Mouse (Mus musculus) leukemia stem cell, adult 10-12 weeks (primary cell): Measurements from ENCODE around the gene Upk1a. TPM values are rescaled to one million over a fixed set of nuclear protein-coding genes. Genes with fewer than 3 reads are reported as not detected.

Experiments used
- polyA plus RNA-seq: library from polyadenylated mRNA; stranded (reverse); fragments of >175 nt; gene quantifications from 2 replicates; pipeline ENCODE4 v1.2.3, GENCODE M21; 2012; ENCODE audit warnings: low replicate concordance

Gene Upk1a
- polyA plus RNA-seq, result 1.3 TPM in 1 of 2 replicates, not detected in the other

GRCm38 (mm10) chr7:30612654-30613402 is at the start of gene Upk1a:
Gene Upk1a (minus strand): TSS chr7:30612847.

DNA sequence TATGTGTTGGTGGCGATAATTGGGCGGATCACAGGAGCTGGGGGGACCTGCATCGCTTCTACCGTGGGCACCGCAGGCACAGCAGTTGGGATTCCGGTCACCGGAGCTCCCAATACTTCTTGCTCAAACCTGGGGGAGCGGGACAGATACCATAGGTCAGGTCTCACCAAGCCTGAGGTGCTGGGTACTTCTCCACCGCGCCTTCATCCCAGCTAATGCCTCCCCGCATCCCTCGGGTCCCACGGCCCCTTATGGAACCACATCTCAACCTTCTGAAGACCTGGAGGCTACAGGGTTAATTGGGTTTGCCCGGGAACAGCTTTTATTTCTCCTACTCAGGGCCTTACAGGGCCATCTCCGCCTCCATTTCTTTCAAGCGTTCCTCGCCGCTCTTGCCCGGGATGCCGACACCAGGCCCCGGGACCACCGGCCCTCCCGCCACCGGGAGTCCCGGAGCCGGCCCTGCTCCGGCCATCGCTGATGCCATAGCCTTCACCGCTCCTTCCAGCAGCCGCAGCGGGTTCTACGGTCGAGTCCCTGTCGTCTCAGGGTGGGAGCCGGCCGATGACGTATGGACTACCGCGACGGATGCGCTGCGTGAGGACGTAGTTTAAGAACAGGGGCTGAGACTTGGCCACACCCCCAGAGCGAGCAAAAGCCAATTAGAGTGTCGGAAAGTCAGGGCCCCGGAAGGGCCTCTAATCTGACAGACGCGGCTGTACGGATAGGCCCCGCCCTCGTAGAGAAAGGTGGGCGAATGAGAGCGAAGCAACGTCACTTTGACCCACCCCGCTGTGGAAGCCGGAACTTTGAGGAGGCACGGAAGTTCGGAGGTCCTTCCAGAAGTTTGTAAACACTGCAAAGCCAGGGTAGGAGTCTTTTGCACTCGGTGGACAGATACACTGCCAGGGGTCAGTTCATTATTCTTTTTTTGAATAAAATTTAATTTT is 37.2 kb upstream of the Upk1a start, which contains the start of gene Rbm42:
Gene Rbm42 (minus strand): TSS at position 727 of the 950 bp plus-strand sequence.

DNA sequence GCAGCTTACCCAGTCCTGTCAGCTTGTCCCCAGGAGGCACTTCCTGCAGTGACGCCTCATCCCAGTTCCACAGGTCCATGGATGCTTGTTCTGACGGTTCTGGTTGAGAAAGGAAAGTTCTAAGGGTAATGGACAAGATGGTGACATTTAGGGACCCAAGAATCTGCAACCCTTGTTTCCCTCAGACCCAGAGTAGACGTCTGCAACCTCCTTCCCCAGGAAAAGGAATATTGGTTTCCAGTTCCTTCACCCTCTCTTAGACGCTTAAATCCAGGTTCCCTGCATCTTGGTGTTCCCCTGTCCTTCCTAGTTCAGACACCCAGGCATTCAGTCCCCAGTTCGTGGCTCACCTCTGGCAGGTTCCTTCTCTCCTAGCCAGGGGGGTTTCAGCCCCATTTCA is 23.1 kb upstream of the Upk1a start, which contains the start of gene Etv2:
Gene Etv2 (minus strand): TSS at position 101 of the 400 bp plus-strand sequence.

GRCm38 (mm10) chr7:30625530-30626384 is 13.1 kb upstream of the Upk1a start, which contains the start of gene Cox6b1:
Gene Cox6b1 (minus strand): TSS chr7:30626151.

GRCm38 (mm10) chr7:30598786-30599185 is 13.9 kb downstream of the Upk1a start, which contains the start of gene Zbtb32:
Gene Zbtb32 (minus strand): TSS chr7:30598909.

DNA sequence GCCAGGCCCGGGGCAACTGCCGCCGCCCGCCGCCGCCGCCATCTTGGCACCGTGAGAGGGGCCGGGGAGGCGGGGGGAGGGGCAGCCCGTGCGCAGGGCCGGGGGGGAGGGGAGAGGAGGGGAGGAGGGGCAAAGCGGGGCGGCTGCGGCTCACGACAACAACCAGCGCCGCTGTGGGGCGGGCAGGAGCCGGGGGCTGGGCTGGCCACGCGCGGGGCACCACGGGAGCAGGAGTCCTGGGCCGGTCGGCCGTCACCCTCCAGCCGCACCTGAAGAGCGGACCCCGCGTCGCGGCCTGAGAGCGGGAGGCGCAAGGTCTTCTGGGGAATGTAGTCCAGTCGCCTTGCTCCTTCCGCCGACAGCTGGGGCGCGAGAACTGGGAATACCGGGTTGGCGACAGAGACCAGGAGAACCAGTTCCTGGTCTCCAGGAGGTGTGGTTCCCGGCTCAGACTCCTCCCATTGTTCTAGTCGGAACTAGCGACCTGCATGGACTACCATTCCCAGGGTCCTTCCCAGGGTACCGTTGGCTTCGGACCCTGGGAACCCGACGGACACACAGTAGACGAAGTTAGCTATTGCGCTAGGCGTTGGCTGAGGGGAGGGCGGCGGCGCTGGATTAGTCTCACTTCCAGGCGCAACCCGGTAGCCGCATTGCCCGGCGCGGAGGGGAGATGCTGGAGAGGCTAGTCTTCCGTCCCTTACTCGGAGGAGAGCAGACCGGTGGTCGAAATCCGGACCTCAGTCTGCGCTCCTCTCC is 23.8 kb downstream of the Upk1a start, which contains the start of gene Kmt2b:
Gene Kmt2b (minus strand): TSS at position 51 of the 759 bp plus-strand sequence.

DNA sequence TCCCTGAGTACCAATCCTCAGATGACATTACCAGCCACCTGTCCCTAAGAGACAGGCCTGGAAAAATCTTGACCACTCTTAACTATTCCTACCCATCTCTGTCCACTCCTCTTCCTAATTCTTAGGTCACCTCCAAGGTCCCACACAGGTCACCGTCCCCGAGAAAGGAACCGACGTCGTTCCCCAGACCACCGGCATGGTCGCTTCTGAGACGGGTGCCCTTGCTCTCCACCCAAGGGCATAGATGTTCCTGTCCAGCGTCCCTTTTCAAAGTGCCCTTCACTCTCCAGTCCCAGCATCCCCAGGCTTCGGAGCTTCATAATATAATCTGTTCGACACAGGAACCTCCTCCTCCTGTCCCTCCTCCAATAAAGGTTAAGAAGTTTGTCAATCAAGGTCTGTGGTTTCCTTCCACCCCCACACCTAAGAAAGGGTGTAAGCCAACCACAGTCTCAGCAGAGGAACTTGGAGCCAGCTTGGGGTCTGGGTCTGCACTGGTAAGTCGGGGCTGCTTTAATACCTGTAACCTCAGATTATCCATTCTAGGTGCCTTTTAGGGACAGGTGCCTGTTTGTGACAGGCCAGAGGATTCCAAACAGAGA is 47.6 kb downstream of the Upk1a start, which contains the start of gene Igflr1:
Gene Igflr1 (plus strand): TSS at position 458 of the 602 bp plus-strand sequence.

DNA sequence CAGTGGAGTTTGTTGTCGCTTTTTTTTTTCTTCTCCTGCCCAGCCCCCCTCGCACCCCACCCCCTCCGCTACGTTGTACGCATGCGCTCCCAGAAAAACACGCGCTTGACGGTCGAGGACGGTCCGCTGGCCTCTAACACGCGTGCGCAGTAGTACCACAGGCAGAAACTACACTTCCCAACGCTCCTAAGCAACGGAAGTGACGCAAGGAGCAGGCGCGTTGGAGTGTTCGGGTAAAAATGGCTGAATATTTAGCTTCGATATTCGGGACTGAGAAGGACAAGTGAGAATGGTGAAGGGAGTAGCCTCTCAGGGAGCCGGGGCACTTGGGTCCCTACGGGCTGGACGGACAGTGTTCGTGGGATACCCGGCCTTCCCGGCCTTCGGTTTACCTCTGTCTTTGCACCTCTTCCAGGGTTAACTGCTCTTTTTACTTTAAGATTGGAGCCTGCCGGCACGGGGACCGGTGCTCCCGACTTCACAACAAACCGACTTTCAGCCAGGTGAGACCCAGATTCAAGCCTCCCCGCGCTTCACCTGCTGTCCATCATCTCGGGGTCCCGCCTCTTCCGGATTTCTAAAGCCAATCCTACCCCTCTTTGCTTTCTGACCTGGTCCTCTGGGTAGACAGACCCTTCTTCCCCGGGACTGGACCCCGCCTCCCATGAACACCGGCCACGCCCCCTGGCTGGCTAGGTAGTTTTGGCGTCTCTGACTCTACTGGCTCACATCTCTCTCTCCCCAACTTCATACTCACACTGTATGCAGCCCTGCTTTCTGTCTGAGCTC is 49.3 kb downstream of the Upk1a start, which contains the start of the genes U2af1l4, Gm49396 and Psenen:
Gene U2af1l4 (plus strand): TSS at position 185 of the 789 bp plus-strand sequence.
Gene Gm49396 (plus strand): TSS at position 228 of the 789 bp plus-strand sequence.
Gene Psenen (minus strand): TSS at position 511 of the 789 bp plus-strand sequence.

DNA sequence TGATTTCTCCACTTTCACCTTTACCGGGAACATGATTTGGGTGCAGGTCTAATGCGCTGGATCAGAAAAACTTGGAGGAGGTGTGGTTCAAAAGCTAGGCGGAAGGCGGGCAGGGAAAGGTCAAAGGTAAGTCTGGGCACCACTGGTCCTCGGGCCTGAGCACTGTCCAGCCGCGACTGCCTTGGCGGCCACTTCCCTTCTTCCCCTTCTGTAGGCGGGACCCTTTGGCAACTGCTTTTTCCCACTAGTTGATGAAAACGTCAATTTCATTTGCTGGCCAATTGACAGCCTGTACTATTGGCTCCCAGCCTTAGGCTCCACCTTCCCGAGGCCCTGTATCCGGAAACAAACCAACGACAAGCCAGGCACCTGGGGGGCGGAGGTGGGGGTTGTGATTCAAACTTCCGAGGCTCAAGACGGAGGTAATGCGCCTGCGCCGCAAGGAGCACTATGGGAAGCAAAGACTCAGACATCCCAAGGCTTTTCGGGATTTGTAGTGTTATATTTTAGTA is 53.1 kb downstream of the Upk1a start, which contains the start of gene Lin37:
Gene Lin37 (minus strand): TSS at position 396 of the 512 bp plus-strand sequence.

Other genes with a start within 250 kb of the Upk1a start
- 9.6 and 46.1 TPM in 2 replicates for gene Tyrobp, start 199.1 kb downstream of the Upk1a start, polyA plus RNA-seq
- gene Hcst, start 193.0 kb downstream of the Upk1a start, polyA plus RNA-seq, result 10.4 TPM in 1 of 2 replicates, not detected in the other
- gene Nfkbid, start 191.1 kb downstream of the Upk1a start, polyA plus RNA-seq, result 16.8 and 18.4 TPM in 2 replicates
- 1.1 and 1.3 TPM in 2 replicates for gene Aplp1, start 167.3 kb downstream of the Upk1a start, polyA plus RNA-seq
- not detected in 2 replicates for gene Kirrel2, start 155.2 kb downstream of the Upk1a start, polyA plus RNA-seq
- 0.14 TPM in 1 of 2 replicates, not detected in the other for gene Nphs1, start 154.5 kb downstream of the Upk1a start, polyA plus RNA-seq
- gene Prodh2, start 119.2 kb downstream of the Upk1a start, polyA plus RNA-seq, result 0.13 TPM in 1 of 2 replicates, not detected in the other
- gene Arhgap33, start 77.8 kb downstream of the Upk1a start, polyA plus RNA-seq, result 121 and 163 TPM in 2 replicates
- gene Hspb6, start 60.7 kb downstream of the Upk1a start, polyA plus RNA-seq, result 22.9 and 50.6 TPM in 2 replicates
- gene Proser3, start 60.5 kb downstream of the Upk1a start, polyA plus RNA-seq, result 29.4 and 49.1 TPM in 2 replicates
- gene Lin37, start 53.0 kb downstream of the Upk1a start, polyA plus RNA-seq, result 59.6 and 64.2 TPM in 2 replicates
- 12.7 and 61.9 TPM in 2 replicates for gene U2af1l4, start 49.5 kb downstream of the Upk1a start, polyA plus RNA-seq
- gene Gm49396, start 49.5 kb downstream of the Upk1a start, polyA plus RNA-seq, result 1.2 and 1.6 TPM in 2 replicates
- gene Psenen, start 49.2 kb downstream of the Upk1a start, polyA plus RNA-seq, result 17.5 and 44.6 TPM in 2 replicates
- 8.1 and 20.3 TPM in 2 replicates for gene Igflr1, start 47.4 kb downstream of the Upk1a start, polyA plus RNA-seq
- 143 and 153 TPM in 2 replicates for gene Kmt2b, start 24.1 kb downstream of the Upk1a start, polyA plus RNA-seq
- gene Zbtb32, start 13.9 kb downstream of the Upk1a start, polyA plus RNA-seq, result 133 and 177 TPM in 2 replicates
- gene Cox6b1, start 13.3 kb upstream of the Upk1a start, polyA plus RNA-seq, result 47.1 and 83.9 TPM in 2 replicates
- gene Etv2, start 23.0 kb upstream of the Upk1a start, polyA plus RNA-seq, result 0.35 TPM in 1 of 2 replicates, not detected in the other
- 329 and 344 TPM in 2 replicates for gene Rbm42, start 37.5 kb upstream of the Upk1a start, polyA plus RNA-seq
- 7.2 and 44.1 TPM in 2 replicates for gene Haus5, start 52.1 kb upstream of the Upk1a start, polyA plus RNA-seq
- gene Pmis2, start 58.8 kb upstream of the Upk1a start, polyA plus RNA-seq, result not detected in 2 replicates
- not detected in 2 replicates for gene 2200002J24Rik, start 86.1 kb upstream of the Upk1a start, polyA plus RNA-seq
- 0.20 TPM in 1 of 2 replicates, not detected in the other for gene Atp4a, start 99.4 kb upstream of the Upk1a start, polyA plus RNA-seq
- gene Tmem147, start 116.7 kb upstream of the Upk1a start, polyA plus RNA-seq, result 134 and 143 TPM in 2 replicates
- gene Gapdhs, start 130.8 kb upstream of the Upk1a start, polyA plus RNA-seq, result not detected in 2 replicates
- gene Sbsn, start 138.6 kb upstream of the Upk1a start, polyA plus RNA-seq, result 0.48 TPM in 1 of 2 replicates, not detected in the other
- not detected in 2 replicates for gene Dmkn, start 150.9 kb upstream of the Upk1a start, polyA plus RNA-seq
- gene Krtdap, start 175.0 kb upstream of the Upk1a start, polyA plus RNA-seq, result not detected in 2 replicates
- 0.46 and 5.5 TPM in 2 replicates for gene Ffar2, start 210.9 kb upstream of the Upk1a start, polyA plus RNA-seq
- not detected in 2 replicates for gene Ffar3, start 243.3 kb upstream of the Upk1a start, polyA plus RNA-seq
- gene Ffar1, start 248.7 kb upstream of the Upk1a start, polyA plus RNA-seq, result 3.9 and 5.1 TPM in 2 replicates